Mouse (Mus musculus) liver, embryonic 14.5 days (tissue): ENCODE measurements around the gene Lamtor2. TPM values are rescaled to one million over a fixed set of nuclear protein-coding genes. Genes with fewer than 3 reads are reported as not detected.

Experiments used
- ATAC-seq: fragments of 200-750 bp; cut with Nextera tagmentation; 2 replicates; pipeline ENCODE4 v1.8.0; 2017; ENCODE audit warnings: moderate number of reproducible peaks, mild to moderate bottlenecking, moderate library complexity; ENCODE audit not compliant: insufficient read depth
- DNase-seq, 3 experiments: peaks; one replicate each; pipeline ENCODE4 v3.0.0-alpha.2; 2012 to 2013; ENCODE audit warnings: low read depth in 3 of 3, low spot score in 3 of 3
- H3K27ac ChIP-seq: fragments of 300-500 bp; sonication (generic); 2 replicates; pipeline ENCODE4 v1.5.1; 2014; ENCODE audit warnings: moderate library complexity, mild to moderate bottlenecking, control low read depth, inconsistent platforms
- H3K27me3 ChIP-seq: fragments of 300-500 bp; sonication (generic); 2 replicates; pipeline ENCODE4 v1.6.1; 2014; ENCODE audit warnings: mild to moderate bottlenecking, low read length, moderate library complexity; ENCODE audit not compliant: control insufficient read depth, insufficient read depth
- H3K36me3 ChIP-seq: fragments of 300-500 bp; sonication (generic); replicated peaks from 2 replicates; pipeline ENCODE4 v1.6.1; 2014; ENCODE audit warnings: low read depth; ENCODE audit not compliant: control insufficient read depth, insufficient read depth
- H3K4me1 ChIP-seq, 2 experiments: fragments of 200-500 bp in 1 of 2; fragments of 300-500 bp in 1 of 2; sonication (generic) in 1 of 2; replicated peaks; 2 replicates each; pipeline ENCODE4 v1.6.1; 2012 to 2014; ENCODE audit warnings: antibody characterized with exemption in 1 of 2, inconsistent platforms in 1 of 2, low read length in 1 of 2; ENCODE audit not compliant: control insufficient read depth in 2 of 2, insufficient read depth in 2 of 2
- H3K4me2 ChIP-seq: fragments of 300-500 bp; sonication (generic); 2 replicates; pipeline ENCODE4 v1.6.1; 2014; ENCODE audit warnings: low read depth, mild to moderate bottlenecking, control low read depth, moderate library complexity
- H3K4me3 ChIP-seq, 2 experiments: fragments of 200-500 bp in 1 of 2; fragments of 300-500 bp in 1 of 2; sonication (generic) in 1 of 2; 2 replicates each; pipeline ENCODE4 v1.5.1; 2012 to 2014; ENCODE audit warnings: low read depth in 2 of 2, low read length in 2 of 2, mild to moderate bottlenecking in 2 of 2, control low read depth in 1 of 2, inconsistent platforms in 1 of 2, moderate library complexity in 1 of 2; ENCODE audit not compliant: insufficient read depth in 1 of 2
- H3K9ac ChIP-seq: fragments of 300-500 bp; sonication (generic); replicated peaks from 2 replicates; pipeline ENCODE4 v1.6.1; 2014; ENCODE audit warnings: mild to moderate bottlenecking, control low read depth, moderate library complexity
- H3K9me3 ChIP-seq: fragments of 300-500 bp; sonication (generic); 2 replicates; pipeline ENCODE4 v1.6.1; 2016; ENCODE audit warnings: low read length, mixed read lengths; ENCODE audit not compliant: control insufficient read depth
- CTCF ChIP-seq: IDR thresholded peaks from 2 replicates; pipeline ENCODE4 v1.5.1; 2016; ENCODE audit warnings: antibody characterized with exemption, low read depth, control low read depth
- EP300 ChIP-seq: IDR thresholded peaks from 2 replicates; pipeline ENCODE4 v1.6.1; 2016; ENCODE audit warnings: antibody characterized with exemption, low read depth
- WGBS: fragments of 180-500 bp; shearing (Covaris S2); extraction: QIAGEN DNeasy Blood & Tissue Kit; methylation state at CpG from one replicate; pipeline ENCODE4 v1.1.7; 2014; ENCODE audit not compliant: insufficient replicate concordance; 5-methylcytosine and 5-hydroxymethylcytosine counted together
- polyA plus RNA-seq, 2 experiments: library from polyadenylated mRNA; depleted of rRNA in 1 of 2; stranded (reverse) in 1 of 2; unstranded in 1 of 2; fragments of >200 nt; fragmentation: Nextera tagmentation in 1 of 2; extraction: Ambion mirVana in 1 of 2; gene quantifications; 2 replicates each; pipeline versions ENCODE4 v1.2.1 to v1.2.3; 2012 to 2014

The Lamtor2 gene
- polyA plus RNA-seq, 2 experiments = 62.0 to 73.1 TPM

- 77% methylated on average over 6 of the region's 6 CpGs for WGBS
- Histone ChIP-seq H3K4me2 (no peak overlapping the region), H3K9me3 (no peaks in the 10 kb centered on the region), H3K36me3 (no peaks in the 10 kb centered on the region), H3K4me1 (no peaks in the 10 kb centered on the region), H3K27me3 (no peaks in the 10 kb centered on the region), H3K27ac (no peak overlapping the region), H3K9ac (no peak overlapping the region), H3K4me3 (no peak overlapping the region)
- no peak for TF ChIP-seq CTCF
- no peak for TF ChIP-seq EP300
- ATAC-seq (no peak), DNase-seq (no peak)
Measured at GRCm38 (mm10) chr3:88521156-88521555, 31.7 kb downstream of the Lamtor2 start.

- no peaks in the 10 kb centered on the region for H3K27me3 ChIP-seq
- no peaks in the 10 kb centered on the region for H3K36me3 ChIP-seq
- H3K9me3 ChIP-seq = no peaks in the 10 kb centered on the region
- no peak for TF ChIP-seq EP300
- TF ChIP-seq CTCF = no peak
- H3K4me3 ChIP-seq = no peak overlapping the region
- H3K9ac ChIP-seq = no peak overlapping the region
- WGBS = 67% methylated on average over 2 of the region's 2 CpGs
- no peak overlapping the region for H3K4me2 ChIP-seq
- no peaks in the 10 kb centered on the region; a peak in 1 of 4 replicates for H3K4me1 ChIP-seq
- ATAC-seq (no peak), DNase-seq (no peak)
- H3K27ac ChIP-seq = no peak overlapping the region
Measured at GRCm38 (mm10) chr3:88520078-88520477, 32.8 kb downstream of the Lamtor2 start.

- H3K36me3 ChIP-seq = no peaks in the 10 kb centered on the region
- ATAC-seq (no peak), DNase-seq (no peak)
- TF ChIP-seq EP300 (no peak), CTCF (no peak)
- H3K9ac ChIP-seq = no peak overlapping the region
- no peaks in the 10 kb centered on the region for H3K9me3 ChIP-seq
- 75% methylated on average over 4 of the region's 4 CpGs for WGBS
- H3K4me2 ChIP-seq = no peak overlapping the region
- no peaks in the 10 kb centered on the region for H3K27me3 ChIP-seq
- peaks cover 3 to 11% of the 10 kb centered on the region in 2 experiments; a peak in 3 of 4 replicates for H3K4me1 ChIP-seq
- H3K27ac ChIP-seq = no peak overlapping the region
- H3K4me3 ChIP-seq = no peak overlapping the region
Measured at GRCm38 (mm10) chr3:88518411-88518810, 34.5 kb downstream of the Lamtor2 start.

- H3K4me1 ChIP-seq = peaks cover 3 to 20% of the 10 kb centered on the region in 2 experiments; a peak in 3 of 4 replicates
- TF ChIP-seq EP300 (no peak), CTCF (no peak)
- H3K27me3 ChIP-seq = no peaks in the 10 kb centered on the region
- no peak overlapping the region for H3K4me3 ChIP-seq
- 70% methylated on average over 2 of the region's 2 CpGs for WGBS
- DNase-seq = no peak
- H3K27ac ChIP-seq = no peak overlapping the region
- H3K9ac ChIP-seq = no peak overlapping the region
- ATAC-seq = no peak
- H3K4me2 ChIP-seq = no peak overlapping the region
- H3K36me3 ChIP-seq = no peaks in the 10 kb centered on the region
- H3K9me3 ChIP-seq = no peaks in the 10 kb centered on the region
Measured at GRCm38 (mm10) chr3:88516407-88516806, 36.5 kb downstream of the Lamtor2 start.

- Histone ChIP-seq H3K9me3 (no peaks in the 10 kb centered on the region), H3K4me1 (peaks cover 5 to 28% of the 10 kb centered on the region in 2 experiments; a peak in 3 of 4 replicates), H3K9ac (no peak overlapping the region), H3K4me2 (no peak overlapping the region), H3K4me3 (no peak overlapping the region), H3K36me3 (no peaks in the 10 kb centered on the region), H3K27me3 (no peaks in the 10 kb centered on the region), H3K27ac (no peak overlapping the region)
- ATAC-seq = no peak
- no peak for DNase-seq
- 75% methylated on average over 2 of the region's 2 CpGs for WGBS
- TF ChIP-seq CTCF = no peak
- no peak for TF ChIP-seq EP300
Measured at GRCm38 (mm10) chr3:88515095-88515386, 37.8 kb downstream of the Lamtor2 start.
